Mouse (Mus musculus): Measurements from ENCODE around the gene Gm10662. TPM values are rescaled to one million over a fixed set of nuclear protein-coding genes. Genes with fewer than 3 reads are reported as not detected.
"Not testable (repeated sequence)": the region's sequence is repeated elsewhere in the genome, so short reads cannot be mapped to it uniquely, and the experiment has no call there.

Gm10662 gene
- not detected in 2 replicates for polyA plus RNA-seq (2015; fragmentation: Nextera tagmentation; extraction: Ambion mirVana)

DNA sequence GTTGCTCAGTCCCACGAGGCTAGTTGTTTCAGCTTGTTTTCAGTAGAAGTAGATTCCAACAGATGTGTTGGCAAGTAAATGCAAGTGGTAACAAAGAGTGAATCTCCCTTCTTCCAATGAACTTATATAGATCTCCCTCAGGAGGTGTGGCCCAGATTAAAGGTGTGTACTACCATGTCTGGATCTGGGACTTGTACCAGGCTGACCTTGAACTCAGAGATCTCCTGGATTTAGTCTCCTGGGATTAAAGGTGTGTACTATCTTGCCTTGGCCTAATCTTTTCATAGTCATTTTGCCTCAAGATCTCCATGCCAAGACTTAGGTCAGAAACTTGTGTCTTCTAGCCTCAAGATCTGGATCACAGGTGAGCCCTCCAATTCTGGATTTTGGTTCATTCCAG lies at the start of gene Gm10662:
Gene Gm10662 (minus strand): TSS at position 101 of the 400 bp plus-strand sequence.
- ATAC-seq (ENCODE audit: insufficient number of reproducible peaks, insufficient read depth, low FRiP score, low TSS enrichment, low read depth); H3K4me1 ChIP-seq; H3K4me3 ChIP-seq; H3K9me3 ChIP-seq; H3K4me2 ChIP-seq; H3K27me3 ChIP-seq; H3K36me3 ChIP-seq; H3K27ac ChIP-seq; H3K9ac ChIP-seq: not testable (repeated sequence)
- no CpG with 5 or more reads among the region's 1 CpGs for WGBS

- ATAC-seq (ENCODE audit: insufficient number of reproducible peaks, insufficient read depth, low FRiP score, low TSS enrichment, low read depth); H3K9me3 ChIP-seq; H3K4me1 ChIP-seq; H3K4me2 ChIP-seq; H3K9ac ChIP-seq; H3K27me3 ChIP-seq; H3K36me3 ChIP-seq; H3K4me3 ChIP-seq; H3K27ac ChIP-seq: not testable (repeated sequence)
- 92% methylated on average over 10 of the region's 10 CpGs for WGBS
Measured at GRCm38 (mm10) chr7:23163505-23163904, 19.2 kb upstream of the Gm10662 start.

Other genes with a start within 250 kb of the Gm10662 start
- gene Gm4214, start 159.8 kb downstream of the Gm10662 start, polyA plus RNA-seq (2015; fragmentation: Nextera tagmentation; extraction: Ambion mirVana) = not detected in 2 replicates
- not detected in 2 replicates for gene Gm4216, start 124.6 kb downstream of the Gm10662 start, polyA plus RNA-seq (2015; fragmentation: Nextera tagmentation; extraction: Ambion mirVana)
- not detected in 2 replicates for gene Vmn1r163, start 88.9 kb downstream of the Gm10662 start, polyA plus RNA-seq (2015; fragmentation: Nextera tagmentation; extraction: Ambion mirVana)
- gene Gm8720, start 77.0 kb downstream of the Gm10662 start, polyA plus RNA-seq (2015; fragmentation: Nextera tagmentation; extraction: Ambion mirVana) = not detected in 2 replicates
- gene Vmn1r165, start 72.9 kb upstream of the Gm10662 start, polyA plus RNA-seq (2015; fragmentation: Nextera tagmentation; extraction: Ambion mirVana) = not detected in 2 replicates
- not detected in 2 replicates for gene Vmn1r166, start 107.2 kb upstream of the Gm10662 start, polyA plus RNA-seq (2015; fragmentation: Nextera tagmentation; extraction: Ambion mirVana)
- gene Gm6902, start 134.4 kb upstream of the Gm10662 start, polyA plus RNA-seq (2015; fragmentation: Nextera tagmentation; extraction: Ambion mirVana) = not detected in 2 replicates
- not detected in 2 replicates for gene Nlrp4e, start 156.7 kb upstream of the Gm10662 start, polyA plus RNA-seq (2015; fragmentation: Nextera tagmentation; extraction: Ambion mirVana)
- gene Nlrp5, start 241.4 kb upstream of the Gm10662 start, polyA plus RNA-seq (2015; fragmentation: Nextera tagmentation; extraction: Ambion mirVana) = not detected in 2 replicates

Data from embryonic facial prominence, embryonic 13.5 days (tissue).